Mouse (Mus musculus): ENCODE measurements around the gene Vmn2r37. TPM values are rescaled to one million over a fixed set of nuclear protein-coding genes. Genes with fewer than 3 reads are reported as not detected.
"Not testable (repeated sequence)": the region's sequence is repeated elsewhere in the genome, so short reads cannot be mapped to it uniquely, and the experiment has no call there.

The Vmn2r37 gene
- total RNA-seq (2014; rRNA removed) = not detected in 2 replicates
- polyA plus RNA-seq (2012; rRNA removed) = not detected in 2 replicates

- WGBS = 51% methylated on average over 2 of the region's 2 CpGs
- not testable (repeated sequence) for H3K4me1 ChIP-seq (ENCODE audit: control insufficient read depth, insufficient read depth, low read length); H3K9ac ChIP-seq (ENCODE audit: low read depth, low read length); H3K79me2 ChIP-seq (ENCODE audit: control insufficient read depth, insufficient read depth, low read length); H3K36me3 ChIP-seq (ENCODE audit: control insufficient read depth, insufficient read depth, low read length); H3K27ac ChIP-seq (replicated peaks; ENCODE audit: insufficient read depth, low read depth, low read length); H3K4me3 ChIP-seq (ENCODE audit: insufficient read depth, low read depth, low read length); H3K27me3 ChIP-seq (ENCODE audit: control insufficient read depth, insufficient read depth, low read length); DNase-seq (ENCODE audit: extremely low read depth, low read depth, low spot score)
Measured at GRCm38 (mm10) chr7:9223553-9223952, at the start of gene Vmn2r37. Gene Vmn2r37 (minus strand): TSS chr7:9223653.

Other genes starting within 250 kb of the Vmn2r37 start
- gene Vmn2r39, start 192.9 kb downstream of the Vmn2r37 start, total RNA-seq (2014; rRNA removed) = not detected in 2 replicates
- 0.02 TPM in 1 of 2 replicates, not detected in the other for gene Vmn2r39, start 192.9 kb downstream of the Vmn2r37 start, polyA plus RNA-seq (2012; rRNA removed)
- gene Vmn2r38, start 125.8 kb downstream of the Vmn2r37 start, total RNA-seq (2014; rRNA removed) = not detected in 2 replicates
- gene Vmn2r38, start 125.8 kb downstream of the Vmn2r37 start, polyA plus RNA-seq (2012; rRNA removed) = not detected in 2 replicates

All from liver, adult 2 months (tissue).